Comparison of ENCODE assay signal across 18 mouse cellular contexts in the genomic region with DNA sequence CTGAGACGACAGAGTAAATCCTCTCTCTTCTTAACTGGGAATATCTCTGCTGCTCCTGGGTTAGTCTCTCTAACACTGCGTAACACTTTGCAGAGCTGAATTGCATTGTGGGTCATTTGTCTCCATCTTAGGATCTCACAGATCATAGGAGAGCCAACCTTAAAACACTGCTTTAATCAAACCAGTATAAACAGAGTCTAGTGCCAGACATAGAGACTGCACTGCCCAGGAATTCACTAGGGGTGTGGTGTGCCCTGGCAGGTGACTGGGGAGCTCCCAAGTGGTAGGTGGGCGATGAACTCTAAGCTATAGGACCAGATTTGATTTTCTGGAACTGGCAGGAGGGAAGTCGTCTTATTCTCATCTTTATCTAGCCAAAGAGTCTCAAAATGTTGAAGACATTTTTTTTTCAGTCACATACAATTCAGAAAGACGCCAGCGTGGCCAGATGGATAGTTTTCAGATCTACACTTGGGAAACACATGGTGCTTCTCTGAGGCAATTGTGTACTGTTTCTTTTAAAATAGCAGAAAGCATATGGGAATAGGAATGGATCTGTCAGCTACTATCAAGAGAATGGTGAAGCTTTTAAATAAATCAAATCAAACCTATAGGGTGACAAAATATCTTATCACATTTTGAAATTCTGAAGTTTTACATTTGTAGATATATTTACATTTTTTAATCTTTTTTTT.
DNase-seq lines count a peak whose midpoint lies in the region; ATAC-seq and TF ChIP-seq lines count a peak whose summit lies in the region.
"Had no signal": no experiment of that assay in that cellular context is flagged by ENCODE, and none has a peak within 500 bp of the region (broad histone marks: within the 10 kb centered on the region; RNA-seq: fewer than 3 reads in every experiment).

No protein-coding gene starts in this region.

- H3K27ac ChIP-seq in left cerebral cortex, adult 2 months, result peak overlapping the region; percentile 83
- H3K27ac ChIP-seq in embryonic facial prominence, embryonic 10.5 days (replicated peaks), result no peak overlapping the region
- H3K27ac ChIP-seq: embryonic facial prominence, embryonic 13.5 days; hindbrain, embryonic 14.5 days; limb, embryonic 15.5 days; neural tube, embryonic 12.5 days had no signal

- 87% methylated on average over 6 of the region's 6 CpGs for WGBS in embryonic facial prominence, embryonic 10.5 days

- peaks cover 4% of the 10 kb centered on the region; the same call in 1 of the 2 replicates for H3K9me3 ChIP-seq in embryonic facial prominence, embryonic 10.5 days
- H3K9me3 ChIP-seq: neural tube, embryonic 12.5 days had no signal

- DNase-seq in frontal cortex, postnatal 10 days (ENCODE audit: low spot score in 2 of 2), result no peak
- DNase-seq in NIH3T3 (ENCODE audit: low read depth), result peak; percentile 52
- DNase-seq in cerebellum, adult 8-10 months, result peak; percentile 23
- DNase-seq in left cerebral cortex, adult 2 months (ENCODE audit: extremely low spot score in 1 of 2, low spot score in 2 of 2), result no peak
- DNase-seq in embryonic facial prominence, embryonic 10.5 days (ENCODE audit: low spot score), result no peak
- no peak for DNase-seq in thymus, postnatal 14 days
- DNase-seq in kidney, postnatal 25 days, result no peak
- DNase-seq: adrenal gland, postnatal 36 days; kidney, adult 18-20 months; lung, adult 18-20 months; retina, postnatal 1 day; thymus, adult 18-20 months had no signal

- peak; percentile 82 for ATAC-seq in frontal cortex, adult (ENCODE audit: low TSS enrichment)

- H3K4me3 ChIP-seq in left cerebral cortex, adult 2 months, result no peak overlapping the region
- H3K4me3 ChIP-seq in embryonic facial prominence, embryonic 10.5 days, result no peak overlapping the region
- H3K4me3 ChIP-seq: embryonic facial prominence, embryonic 13.5 days; limb, embryonic 15.5 days; neural tube, embryonic 12.5 days had no signal

- intact Hi-C loops in left cerebral cortex, adult 2 months (cut with DNase I), result loop anchor here (5.0 kb wide), 1 partner anchor 324 kb away; no protein-coding TSS in a partner anchor

- H3K36me3 ChIP-seq in embryonic facial prominence, embryonic 10.5 days (replicated peaks), result no peaks in the 10 kb centered on the region
- H3K36me3 ChIP-seq: embryonic facial prominence, embryonic 13.5 days; G1E; limb, embryonic 15.5 days; neural tube, embryonic 12.5 days had no signal

- H3K4me1 ChIP-seq in embryonic facial prominence, embryonic 10.5 days, result peaks cover 4% of the 10 kb centered on the region; the same call in 1 of the 2 replicates
- H3K4me1 ChIP-seq: limb, embryonic 15.5 days; neural tube, embryonic 12.5 days had no signal

- H3K27me3 ChIP-seq in embryonic facial prominence, embryonic 10.5 days (replicated peaks; ENCODE audit: low read depth, poor library complexity, severe bottlenecking), result no peaks in the 10 kb centered on the region
- H3K27me3 ChIP-seq: embryonic facial prominence, embryonic 13.5 days; limb, embryonic 15.5 days; neural tube, embryonic 12.5 days had no signal

- TF ChIP-seq CTCF in left cerebral cortex, adult 2 months (IDR thresholded peaks at IDR 0.05), result no peak

Comparison
In these comparisons a context has a peak if more than half of its experiments do, and no peak if none do; other contexts are left out.
1. DNase-seq: peak in NIH3T3 (single experiment) and cerebellum, adult 8-10 months (single experiment); none in frontal cortex, postnatal 10 days (0 of 2), left cerebral cortex, adult 2 months (0 of 2), embryonic facial prominence, embryonic 10.5 days (single experiment), thymus, postnatal 14 days (single experiment) and kidney, postnatal 25 days (0 of 2).